Mouse (Mus musculus) adrenal gland, postnatal 4 days (tissue): ENCODE measurements around the gene Ahnak. TPM values are rescaled to one million over a fixed set of nuclear protein-coding genes. Genes with fewer than 3 reads are reported as not detected.

Experiments
- DNase-seq, 2 experiments: peaks; one replicate each; pipeline ENCODE4 v3.0.0; 2021 to 2022; ENCODE audit warnings: low spot score in 2 of 2, mixed read lengths in 2 of 2
- long read RNA-seq, 2 experiments: library from polyadenylated mRNA; stranded (forward); transcript quantifications; one replicate each; pipeline ENCODE4 v2.0.0; 2021
- total RNA-seq, 2 experiments: library from RNA; stranded (reverse); gene quantifications; 2 replicates each; pipeline ENCODE4 v1.2.3; 2021

Gene Ahnak
- 100 to 1,000 TPM; 125 to 131 TPM for total RNA-seq
- long read RNA-seq, experiment 1, transcript Ahnak-201 (6 exons, 830 nt): major isoform, 9 of 17 reads
- long read RNA-seq, experiment 1, partial matches to known transcripts: 0 of 17 reads
- long read RNA-seq, experiment 1, other reads (novel, unspliced or antisense): 8 of 17 reads
- long read RNA-seq, experiment 2, full-length matches to known transcripts: 6 of 25 reads
- long read RNA-seq, experiment 2, partial matches to known transcripts: 3 of 25 reads
- long read RNA-seq, experiment 2, other reads (novel, unspliced or antisense): 16 of 25 reads

DNA sequence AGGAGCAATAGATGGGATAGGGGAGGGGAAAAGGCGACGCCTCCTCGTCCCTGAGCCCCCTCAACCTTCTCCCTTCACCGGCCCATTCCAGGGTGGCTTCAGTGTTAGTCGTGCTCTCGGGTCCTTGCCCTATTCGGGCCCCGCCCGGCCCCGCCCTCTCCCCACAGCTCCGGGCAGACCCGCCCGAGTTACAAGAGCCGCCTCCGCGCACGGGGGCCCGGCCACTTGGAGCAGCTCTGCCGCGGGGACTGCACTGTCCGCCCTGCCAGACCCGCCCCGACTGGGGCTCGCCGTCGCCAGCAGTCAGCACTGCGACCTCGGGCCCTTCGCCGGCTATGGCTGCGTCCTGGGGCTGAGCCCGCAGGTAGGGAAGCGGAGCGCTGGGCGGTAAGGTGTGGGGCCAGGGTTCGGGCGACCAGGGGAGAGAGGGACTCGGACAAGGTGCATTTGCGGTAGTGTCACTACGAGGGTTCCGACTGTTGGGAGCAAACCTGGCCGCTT, at the start of gene Ahnak:
TSS of gene Ahnak (plus strand) at position 219 of the 501 bp plus-strand sequence.
- DNase-seq: peak; percentile 55 to 58

DNA sequence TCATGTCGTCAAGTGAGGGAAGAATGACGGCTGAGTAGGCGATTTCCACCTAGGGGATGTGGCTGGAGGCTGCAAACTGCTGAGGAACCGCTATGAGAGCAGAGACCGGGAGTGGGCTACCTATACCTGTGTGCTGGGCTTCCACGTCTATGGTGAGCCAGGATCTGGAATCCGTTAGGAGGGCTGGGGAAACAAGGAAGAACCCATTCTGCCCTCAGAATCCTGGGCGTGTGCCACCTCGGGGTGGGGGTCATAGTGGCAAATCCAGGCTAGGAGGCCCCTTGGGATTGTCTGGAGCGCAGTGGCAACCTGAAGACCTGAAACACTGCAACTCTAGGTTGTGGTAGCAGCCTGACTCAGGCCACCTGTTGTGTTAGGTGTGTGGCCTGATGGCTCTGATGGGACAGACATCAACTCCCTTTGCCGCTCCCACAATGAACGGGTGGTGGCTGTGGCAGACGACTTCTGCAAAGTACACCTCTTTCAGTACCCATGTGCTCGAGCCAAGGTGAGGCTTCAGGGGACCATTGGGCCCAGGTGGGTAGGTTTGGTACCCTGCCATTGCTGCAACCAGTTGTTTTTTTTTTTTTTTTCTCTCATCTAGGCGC, 48.5 kb upstream of the Ahnak start:
- no peak for DNase-seq

DNA sequence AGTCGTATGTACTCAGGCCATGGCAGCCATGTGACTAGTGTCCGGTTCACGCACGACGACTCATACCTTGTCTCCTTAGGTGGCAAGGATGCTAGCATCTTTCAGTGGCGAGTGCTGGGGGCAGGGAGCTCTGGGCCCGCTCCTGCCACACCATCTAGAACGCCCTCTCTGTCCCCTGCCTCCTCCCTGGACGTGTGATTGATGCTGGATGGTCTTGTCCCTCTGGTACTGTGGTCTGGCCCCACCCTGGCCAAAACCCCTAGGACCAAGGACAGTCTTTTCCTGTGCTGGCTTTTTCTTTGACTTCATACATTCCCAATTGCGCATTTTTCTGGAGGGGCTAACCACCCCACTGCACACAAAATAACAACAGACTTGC, 48.0 kb upstream of the Ahnak start:
- DNase-seq: no peak

DNA sequence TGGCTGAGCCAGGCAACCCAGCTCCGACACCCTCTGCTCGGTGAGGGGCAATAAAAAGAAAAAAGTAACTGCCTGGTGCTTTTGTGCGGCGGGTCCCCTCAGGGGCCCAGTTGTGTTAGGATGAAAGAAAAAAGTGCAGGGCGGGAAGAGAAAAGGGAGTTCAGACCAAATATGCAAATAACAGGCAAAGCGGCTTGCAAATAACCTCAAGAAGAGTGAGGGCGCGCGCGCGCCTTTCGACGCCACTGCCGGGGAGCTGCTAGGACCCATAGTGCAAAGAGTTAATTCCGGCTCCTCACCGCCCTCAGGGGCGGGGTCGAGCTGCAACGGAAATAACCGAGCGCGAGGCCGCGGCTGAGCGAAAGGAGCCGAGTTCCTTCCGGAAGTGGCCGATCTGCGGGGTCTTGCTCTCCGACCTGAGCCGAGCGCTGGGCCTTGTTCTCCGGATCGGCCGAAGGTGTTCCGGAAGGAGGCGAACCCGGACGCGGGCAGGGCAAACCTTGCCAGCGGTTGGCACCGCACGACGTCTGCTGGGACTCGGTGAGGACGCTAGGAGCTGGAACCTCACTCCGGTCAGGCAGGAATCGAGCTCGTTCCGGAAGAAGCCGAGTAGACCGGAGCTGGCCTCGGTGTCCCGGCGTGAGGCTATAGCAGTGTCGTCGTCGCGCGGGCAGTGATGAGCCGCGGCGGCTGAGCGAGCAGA, 47.4 kb upstream of the Ahnak start, which contains the start of gene Mta2:
TSS of gene Mta2 (plus strand) at position 361 of the 703 bp plus-strand sequence.
- peak; percentile 96 to 97 for DNase-seq

DNA sequence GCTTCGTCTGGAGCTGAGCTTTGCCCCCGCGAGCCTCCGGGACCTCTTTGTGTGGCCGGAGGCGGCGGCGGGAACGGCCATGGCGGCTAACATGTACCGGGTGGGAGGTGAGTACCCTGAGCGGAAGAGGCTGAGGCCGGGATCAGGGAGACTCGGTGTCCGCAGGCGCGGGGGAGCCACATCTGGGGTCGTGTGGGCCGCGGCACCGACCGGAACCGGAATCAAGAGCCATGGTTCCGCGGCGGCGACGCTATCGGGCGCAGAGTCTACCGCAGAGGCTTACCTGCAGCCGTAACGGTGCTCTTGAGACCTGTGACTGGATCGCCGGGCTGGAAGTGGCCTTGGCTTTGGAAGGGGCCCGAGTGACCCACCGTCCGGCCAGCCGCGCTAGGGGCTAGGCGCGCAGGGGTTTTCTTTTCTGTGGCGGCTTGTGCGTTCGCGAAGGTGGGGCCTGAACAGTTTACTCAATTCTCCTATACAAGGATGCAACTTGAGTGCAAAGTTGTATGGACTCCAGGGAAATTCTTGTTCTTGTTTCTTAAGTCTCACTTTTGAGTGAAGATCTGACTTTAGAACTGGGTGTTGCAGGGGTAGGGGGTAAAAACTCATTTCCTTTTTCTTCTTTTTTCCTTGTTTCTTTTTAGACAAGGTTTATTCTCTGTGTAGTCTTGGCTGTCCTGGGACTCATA, 46.7 kb upstream of the Ahnak start:
- no peak for DNase-seq

DNA sequence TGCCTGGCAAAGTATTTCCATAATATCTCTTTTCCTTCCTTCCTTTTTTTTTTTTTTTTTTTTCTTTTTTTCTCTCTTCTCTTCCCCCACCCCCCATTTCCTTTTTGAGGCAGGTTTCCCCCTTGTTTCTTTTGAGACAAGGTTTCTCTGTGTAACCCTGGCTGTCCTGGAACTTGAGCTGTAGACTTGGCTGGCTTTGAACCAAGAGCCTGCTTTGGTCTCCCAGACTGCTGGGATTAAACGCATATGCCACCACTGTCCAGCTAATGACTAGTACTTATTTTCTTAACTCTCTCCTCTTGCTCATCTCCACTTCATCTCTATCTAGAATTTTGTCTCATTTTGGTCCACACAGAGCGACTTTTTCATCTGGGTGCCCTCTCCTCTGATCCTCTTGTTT, 46.0 kb upstream of the Ahnak start:
- no peak for DNase-seq

DNA sequence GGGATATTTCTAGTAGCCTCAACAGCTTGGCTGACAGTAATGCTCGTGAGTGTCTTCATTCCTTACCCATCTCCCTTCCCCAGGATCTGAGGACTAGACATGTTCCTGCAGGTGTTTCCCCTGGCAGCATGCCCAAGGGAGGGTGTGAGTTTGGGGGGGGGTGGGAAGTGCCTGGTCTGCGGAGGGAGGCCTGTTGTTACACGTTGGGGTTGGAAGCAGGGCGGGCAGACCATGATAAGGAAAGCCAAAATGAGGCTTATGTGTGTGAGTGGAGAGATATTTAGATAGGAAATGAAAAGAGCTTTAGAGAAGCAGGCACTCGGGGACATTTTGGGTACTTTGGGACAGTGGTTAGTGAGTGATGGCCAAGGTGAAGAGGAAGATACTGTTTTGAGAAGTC, 45.0 kb upstream of the Ahnak start:
- no peak for DNase-seq

DNA sequence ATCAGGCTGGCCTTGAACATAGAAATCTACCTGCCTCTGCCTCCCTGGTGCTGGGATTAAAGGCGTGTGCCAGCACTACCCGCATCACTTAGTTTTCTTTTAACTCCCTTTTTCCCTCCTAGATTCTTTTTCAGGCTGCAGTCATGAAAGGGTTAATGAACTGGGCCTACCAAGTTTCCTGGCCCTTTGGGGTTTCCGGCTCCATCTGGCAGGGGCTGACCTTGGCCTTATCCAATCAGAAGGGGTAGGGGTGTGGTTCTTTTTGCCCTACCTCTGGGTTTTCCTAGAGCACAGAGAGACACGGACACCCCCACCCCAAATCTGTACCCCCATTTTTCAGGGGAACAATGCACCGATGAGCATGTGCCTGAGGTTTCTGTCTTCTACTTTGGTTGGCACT, 44.3 kb upstream of the Ahnak start:
- DNase-seq: peak in 1 of 2 experiments; percentile 79

DNA sequence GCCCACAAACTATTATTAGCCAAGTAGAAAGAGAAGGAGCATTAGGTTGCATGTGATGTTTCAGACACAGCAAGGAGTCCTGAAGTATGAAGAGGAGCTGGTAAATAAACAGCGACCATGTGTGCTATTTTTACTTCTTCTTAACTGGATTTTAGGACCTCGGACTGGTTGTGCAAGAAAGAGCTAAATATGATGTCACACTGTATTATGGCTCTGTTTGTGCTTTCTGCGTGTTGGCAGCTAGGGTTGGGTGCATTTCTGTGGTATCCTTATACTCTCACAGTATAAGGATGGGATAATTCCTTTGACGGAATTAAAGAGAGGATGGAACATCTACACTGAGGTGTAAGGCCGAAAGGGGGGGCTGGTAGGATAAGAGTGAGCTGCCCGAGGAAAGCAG, 43.8 kb upstream of the Ahnak start:
- DNase-seq: no peak

DNA sequence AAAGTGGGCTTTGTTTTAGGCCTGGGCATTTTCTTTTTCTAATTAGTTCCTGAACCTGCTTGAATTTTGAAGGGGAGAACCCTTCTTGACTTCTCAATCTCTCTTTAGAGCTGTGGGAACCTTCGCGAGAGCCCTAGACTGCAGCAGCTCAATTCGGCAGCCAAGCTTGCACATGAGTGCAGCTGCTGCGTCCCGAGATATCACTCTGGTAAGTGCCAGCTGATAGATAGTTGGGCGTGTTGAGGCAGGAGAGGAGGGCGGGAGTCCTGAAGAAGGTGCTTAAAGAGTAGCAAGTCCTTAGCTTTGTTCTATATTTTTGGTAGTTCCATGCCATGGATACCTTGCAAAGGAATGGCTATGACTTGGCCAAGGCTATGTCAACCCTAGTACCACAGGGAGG, 42.2 kb upstream of the Ahnak start:
- no peak for DNase-seq

DNA sequence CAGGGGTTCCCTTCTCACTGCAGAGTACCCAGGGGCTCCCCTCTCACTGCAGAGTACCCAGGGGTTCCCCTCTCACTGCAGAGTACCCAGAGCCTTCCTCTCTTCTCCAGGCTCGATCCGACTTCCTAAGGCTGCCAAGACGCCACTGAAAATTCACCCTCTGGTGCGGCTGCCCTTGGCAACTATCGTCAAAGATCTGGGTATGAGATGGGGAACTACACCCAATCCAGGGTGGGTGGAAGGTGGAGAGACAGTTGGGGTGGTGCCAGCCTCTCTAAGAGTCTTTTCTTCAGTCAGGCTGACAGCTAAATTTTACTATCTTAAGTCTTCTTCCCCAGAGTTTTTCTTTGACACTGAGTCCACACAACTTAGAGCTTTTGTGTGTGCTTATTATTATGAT, 38.9 kb upstream of the Ahnak start:
- no peak for DNase-seq

DNA sequence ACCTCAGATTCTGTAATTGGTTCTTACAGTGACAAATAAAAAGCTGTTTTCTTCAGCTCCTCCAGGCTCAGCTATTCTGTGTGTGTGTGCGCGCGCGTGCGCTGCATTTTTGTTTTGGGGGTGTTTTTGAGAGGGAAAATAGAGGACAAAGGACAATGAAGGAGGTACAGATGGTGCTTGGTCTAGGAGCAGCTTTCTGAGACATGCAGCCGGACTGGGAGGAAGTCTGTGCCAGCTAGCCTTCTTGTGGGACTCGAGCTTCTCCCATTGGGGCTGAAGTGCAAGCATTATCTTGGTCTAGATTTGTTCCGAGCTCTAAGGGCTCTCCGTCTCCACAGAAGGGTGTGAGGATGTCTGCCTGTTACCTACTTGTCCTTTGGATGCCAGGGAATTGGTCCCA, 36.8 kb upstream of the Ahnak start:
- no peak for DNase-seq

DNA sequence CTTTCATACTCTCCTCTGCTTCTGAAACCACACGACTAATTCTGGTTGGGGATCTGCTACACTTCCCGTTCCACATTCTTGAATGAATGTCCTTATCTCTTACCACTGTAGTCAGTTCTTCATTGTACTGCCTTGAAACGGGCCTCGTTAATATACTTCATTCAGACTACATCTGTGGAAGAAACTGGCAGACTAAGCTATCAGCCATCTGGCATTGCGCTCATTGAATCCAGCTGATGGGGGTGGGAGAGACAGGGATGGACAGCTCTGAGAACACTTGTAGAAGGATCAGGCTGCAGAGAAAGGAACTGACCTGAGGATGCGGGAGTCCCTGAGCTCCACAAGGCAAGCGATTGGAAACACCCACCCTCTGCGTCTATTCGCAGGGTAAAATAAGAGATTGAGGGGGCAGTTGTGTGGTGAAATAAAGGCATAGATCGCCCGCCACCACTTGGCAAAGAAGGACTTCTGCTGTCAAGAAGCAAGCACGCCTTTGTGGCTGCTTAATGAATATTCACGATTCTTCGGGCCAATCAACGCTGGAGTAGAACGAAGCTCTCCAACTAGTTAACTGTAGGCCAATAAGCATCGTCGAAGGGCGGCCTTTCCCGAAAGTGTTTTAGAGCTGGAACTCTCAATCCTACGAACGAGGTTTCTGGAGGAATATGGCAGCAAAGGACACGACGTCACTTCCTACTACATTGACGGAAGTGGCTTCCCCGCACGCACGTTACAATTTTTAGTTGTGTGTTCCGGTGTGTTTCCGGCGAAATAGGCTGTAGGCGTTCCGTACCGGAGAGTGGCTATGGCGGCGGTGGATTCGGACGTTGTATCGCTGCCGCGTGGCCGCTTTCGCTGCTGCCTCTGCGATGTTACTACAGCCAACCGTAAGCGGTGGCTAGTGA, 35.7 kb upstream of the Ahnak start, which contains the start of gene Tut1:
TSS of gene Tut1 (plus strand) at position 713 of the 905 bp plus-strand sequence.
- peak; percentile 52 to 81 for DNase-seq

DNA sequence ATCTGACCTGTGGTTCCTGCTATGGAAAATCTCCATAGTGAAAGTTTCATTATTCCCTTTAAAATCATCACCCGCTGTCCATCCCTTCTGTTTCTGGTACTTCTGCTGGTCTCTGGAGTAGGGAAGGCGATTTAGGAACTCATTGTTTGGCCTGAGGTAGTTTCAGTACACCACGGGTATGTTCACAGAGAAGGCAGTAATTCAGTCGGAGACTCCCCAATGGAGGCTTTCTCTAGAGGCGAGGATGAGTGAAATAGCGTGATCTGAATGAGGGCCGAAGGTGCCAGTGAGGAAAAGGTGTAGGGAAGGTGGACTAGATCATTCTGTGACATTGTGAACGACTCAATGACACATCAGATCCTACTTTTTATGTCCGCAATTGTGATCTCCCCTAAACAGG, 34.9 kb upstream of the Ahnak start:
- DNase-seq: no peak

DNA sequence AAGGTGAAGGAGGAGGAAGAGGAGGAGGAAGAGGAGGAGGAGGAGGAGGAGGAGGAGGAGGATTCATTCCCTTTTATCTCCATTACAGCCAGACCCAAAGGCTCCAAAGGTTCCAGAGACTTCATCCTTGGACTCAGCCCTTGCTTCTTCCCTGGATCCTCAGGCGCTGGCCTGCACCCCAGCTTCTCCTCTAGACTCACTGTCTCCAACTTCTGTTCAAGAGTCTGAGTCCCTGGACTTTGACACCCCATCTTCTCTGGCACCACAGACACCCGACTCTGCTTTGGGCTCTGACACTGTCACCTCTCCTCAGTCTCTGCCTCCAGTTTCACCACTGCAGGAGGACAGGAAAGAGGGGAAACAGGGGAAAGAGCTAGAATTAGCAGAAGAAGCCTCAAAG, 26.8 kb upstream of the Ahnak start:
- DNase-seq: no peak

DNA sequence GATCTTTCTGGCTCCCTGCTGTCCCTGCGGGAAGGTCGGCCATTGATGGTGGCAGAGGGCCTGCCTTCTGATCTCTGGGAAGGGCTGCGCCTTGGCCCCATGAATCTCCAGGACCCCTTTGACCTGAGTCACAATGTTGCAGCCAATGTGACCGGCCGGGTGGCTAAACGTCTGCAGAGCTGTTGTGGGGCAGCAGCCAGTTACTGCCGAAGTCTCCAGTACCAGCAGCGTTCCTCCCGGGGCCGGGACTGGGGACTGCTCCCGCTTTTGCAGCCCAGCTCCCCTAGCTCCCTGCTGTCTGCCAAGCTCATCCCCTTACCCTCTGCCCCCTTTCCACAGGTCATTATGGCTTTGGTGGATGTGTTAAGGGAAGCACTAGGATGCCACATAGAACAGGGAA, 24.0 kb upstream of the Ahnak start:
- DNase-seq: no peak

DNA sequence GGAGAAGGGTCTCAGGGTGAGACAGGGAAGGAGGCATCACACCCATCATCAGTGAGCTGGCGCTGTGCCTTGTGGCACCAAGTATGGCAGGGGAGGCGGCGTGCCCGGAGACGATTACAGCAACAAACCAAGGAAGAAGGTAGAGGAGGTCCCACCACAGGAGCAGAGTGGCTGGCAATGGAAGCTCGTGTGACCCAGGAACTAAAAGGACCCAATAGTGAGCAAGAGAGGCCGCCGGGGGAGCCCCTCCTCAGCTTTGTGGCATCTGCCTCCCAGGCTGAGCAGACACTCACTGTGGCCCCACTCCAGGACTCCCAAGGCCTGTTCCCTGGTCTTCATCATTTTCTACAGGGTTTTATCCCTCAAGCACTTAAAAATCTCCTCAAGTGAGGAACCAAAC, 23.3 kb upstream of the Ahnak start:
- no peak for DNase-seq

DNA sequence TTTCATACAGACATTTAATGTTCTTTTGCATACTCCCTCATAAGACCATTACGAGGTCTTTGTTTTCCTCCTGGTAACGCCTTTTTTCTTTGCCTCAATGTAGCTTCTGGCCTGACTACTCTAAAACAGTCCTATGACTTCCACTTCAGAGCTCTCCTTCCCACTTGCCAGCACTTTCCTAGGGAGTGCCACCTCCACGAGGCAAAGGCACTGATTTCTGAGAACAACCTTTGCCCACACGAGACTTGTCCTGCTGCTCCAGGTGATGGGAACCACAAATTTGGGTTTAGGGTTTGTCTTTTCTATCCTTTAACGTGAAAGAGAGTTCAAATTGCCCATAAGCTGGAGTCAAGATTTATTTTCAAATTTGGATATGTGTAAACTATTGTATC, 22.9 kb upstream of the Ahnak start:
- no peak for DNase-seq

DNA sequence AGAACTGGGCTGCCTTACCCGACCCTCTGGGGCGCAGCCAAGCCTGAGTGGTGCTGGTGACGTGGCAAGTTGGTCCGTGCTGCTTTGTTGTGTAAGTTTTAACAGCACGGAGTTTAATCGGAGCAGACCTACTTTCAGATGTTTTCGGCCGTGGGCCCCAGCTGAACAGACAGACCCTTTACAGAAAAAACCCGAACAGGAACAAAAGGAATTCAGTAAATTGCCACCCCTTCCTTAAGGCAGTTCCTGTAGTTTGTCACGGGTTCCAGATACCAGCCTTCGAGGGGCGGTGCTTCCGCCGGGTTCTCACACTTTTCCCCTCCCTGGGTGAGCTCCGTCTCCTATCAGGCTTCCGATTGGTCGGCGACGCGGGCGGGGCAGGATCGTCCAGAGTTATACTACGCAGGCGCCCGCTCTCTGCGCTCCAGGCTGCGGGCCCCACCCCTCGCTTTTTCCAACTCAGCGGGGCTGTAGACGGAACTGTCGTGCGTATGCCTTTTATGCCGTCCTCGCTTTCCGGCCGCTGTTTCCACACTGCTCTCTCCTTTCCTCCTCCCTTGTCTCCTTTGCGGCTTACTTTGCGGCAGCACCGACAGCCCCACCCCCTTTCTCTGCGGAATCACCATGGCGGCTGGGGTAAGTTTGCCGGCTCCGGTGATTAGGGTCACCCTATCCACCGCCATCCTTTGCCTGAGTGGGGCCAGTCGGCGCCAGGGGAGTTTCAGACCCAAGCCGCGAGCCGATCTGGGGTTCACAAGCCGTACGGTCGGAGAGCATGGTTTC, 22.3 kb upstream of the Ahnak start, which contains the start of gene Eef1g:
TSS of gene Eef1g (plus strand) at position 452 of the 783 bp plus-strand sequence.
- peak; percentile 92 to 95 for DNase-seq

DNA sequence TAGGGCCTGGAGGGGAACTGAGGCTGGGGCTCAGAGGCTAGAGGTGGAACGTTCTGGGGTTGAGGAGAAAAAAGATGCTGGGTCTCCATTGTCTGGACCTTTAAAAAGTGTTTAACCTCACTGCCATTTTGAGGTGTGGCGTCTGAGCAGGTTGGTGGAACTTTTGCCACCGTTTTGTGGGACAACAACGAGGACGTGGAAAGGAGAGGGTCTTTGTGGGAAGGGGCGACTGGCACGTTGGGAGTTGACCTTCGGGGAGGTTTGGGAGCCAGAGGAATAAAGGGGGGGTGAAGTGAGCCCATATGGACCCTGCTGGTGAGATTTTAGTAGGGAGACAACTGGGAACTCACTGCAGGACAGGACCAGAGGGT, 21.7 kb upstream of the Ahnak start:
- no peak for DNase-seq
